Mouse (Mus musculus): ENCODE results near the gene Vps8.

Gene Vps8

DNA sequence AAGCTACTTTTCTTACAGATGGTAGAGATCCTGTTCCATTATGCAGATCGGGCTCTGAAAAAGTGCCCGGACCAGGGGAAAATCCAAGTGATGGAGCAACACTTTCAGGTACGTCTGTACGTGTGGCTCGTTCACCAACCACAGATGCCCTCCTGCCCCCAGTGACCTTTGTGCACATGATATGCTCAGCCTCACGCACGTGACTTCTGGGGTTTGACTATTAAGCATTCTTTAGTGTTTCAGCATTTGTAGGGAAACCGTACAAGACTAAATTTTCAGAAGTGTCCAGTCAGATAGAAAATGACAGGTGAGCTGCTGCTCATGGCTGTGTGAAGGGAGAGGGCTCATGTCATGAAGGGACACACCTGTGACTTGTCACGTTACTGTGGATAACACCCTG, 55.5 kb downstream of the Vps8 start:
- DNase-seq (ENCODE audit: low read depth), result no peak

DNA sequence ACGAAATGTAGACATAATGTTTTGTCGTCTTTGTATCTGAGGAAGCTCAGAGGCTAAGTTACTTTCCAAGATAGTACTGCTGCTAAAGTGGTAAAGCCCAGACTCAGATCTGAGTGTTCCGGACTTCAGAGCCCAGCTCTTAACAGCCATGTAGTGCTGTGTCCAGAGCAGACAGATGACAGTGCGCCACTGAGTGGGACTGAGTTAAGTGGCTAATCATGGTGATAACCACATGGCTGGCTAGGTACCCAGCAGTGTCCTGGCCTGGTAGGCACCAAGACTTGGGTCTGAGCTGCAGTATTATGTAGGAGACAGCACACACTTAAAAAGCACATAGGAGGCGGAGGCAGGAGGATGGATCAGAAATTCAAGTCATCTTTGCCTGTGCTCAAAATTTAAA, 60.9 kb downstream of the Vps8 start:
- DNase-seq (ENCODE audit: low read depth), result no peak

DNA sequence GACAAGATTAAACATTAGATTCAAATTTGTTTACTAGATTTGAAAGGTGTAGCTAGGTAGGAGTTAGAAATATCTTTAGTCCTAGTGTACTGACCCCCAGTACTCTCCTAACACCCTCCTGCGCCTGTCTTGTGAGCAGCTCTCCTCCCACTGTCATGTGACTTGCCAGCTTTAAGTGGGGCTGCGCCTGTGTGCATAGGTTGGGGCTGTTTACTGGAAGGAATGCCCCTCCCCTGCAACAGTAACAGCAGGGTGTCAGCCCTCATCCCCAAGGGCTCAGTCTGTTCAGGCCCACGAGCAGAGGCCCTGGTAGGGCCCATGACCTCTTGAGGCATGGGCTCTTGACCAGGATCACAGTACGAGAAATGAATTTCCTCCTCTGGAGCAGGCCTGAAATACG, 62.8 kb downstream of the Vps8 start:
- no peak for DNase-seq (ENCODE audit: low read depth)

DNA sequence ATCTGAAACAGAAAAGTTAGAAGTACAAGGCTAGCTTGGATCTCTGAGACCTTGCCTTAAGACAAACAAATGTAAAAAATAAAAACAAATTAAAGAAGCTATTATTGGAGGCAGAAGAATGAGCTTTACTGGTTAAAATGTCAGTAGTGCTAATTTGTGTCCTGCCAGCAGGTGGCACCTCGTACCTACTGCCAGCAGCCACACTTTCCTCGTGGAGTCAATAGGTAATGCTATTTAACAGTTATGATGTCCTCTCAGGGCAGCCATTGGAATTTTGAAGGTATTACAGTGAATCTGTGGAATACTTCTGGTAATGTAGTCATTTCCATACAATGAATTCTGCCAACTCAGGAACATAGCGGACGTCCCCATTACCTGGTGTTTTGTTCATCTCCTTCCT, 65.5 kb downstream of the Vps8 start:
- DNase-seq (ENCODE audit: low read depth), result peak; percentile 34

DNA sequence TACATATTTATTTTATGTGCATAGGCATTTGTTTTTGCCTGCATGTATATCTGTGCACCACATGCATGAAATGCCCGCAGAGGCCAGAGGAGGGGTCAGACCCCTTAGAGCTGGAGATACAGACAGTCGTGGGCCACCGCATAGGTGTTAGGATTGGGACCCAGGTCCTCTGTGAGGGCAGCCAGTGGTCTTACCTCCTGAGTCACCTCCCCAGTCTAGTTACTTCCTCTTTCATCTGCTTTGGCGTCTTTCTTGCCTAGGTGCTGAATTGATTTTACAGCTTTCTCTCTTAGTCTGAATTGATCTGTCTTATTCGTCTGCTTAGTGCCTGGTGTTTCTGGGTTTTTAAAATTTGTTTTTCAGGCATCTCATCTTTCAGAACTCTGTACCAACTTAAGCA, 69.4 kb downstream of the Vps8 start:
- no peak for DNase-seq (ENCODE audit: low read depth)

DNA sequence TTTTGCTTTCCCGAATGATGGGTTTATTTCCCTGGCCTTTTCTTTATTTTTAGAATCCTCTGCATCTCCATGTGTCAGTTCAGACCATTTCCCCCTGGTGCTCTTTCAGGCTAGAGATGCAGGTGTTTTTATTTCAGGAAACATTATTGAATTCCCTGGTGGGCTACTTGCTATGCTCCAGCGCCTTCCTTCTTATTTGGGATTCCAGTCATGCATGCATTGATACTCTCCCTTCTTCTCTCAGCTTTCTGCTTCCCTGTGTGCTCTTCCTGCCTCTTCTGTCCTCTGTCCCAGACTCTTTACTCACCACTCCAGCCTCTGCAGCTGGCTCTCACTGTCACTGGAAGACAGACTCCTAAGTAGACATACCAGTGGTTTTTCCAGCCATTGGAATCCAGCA, 70.0 kb downstream of the Vps8 start:
- no peak for DNase-seq (ENCODE audit: low read depth)

DNA sequence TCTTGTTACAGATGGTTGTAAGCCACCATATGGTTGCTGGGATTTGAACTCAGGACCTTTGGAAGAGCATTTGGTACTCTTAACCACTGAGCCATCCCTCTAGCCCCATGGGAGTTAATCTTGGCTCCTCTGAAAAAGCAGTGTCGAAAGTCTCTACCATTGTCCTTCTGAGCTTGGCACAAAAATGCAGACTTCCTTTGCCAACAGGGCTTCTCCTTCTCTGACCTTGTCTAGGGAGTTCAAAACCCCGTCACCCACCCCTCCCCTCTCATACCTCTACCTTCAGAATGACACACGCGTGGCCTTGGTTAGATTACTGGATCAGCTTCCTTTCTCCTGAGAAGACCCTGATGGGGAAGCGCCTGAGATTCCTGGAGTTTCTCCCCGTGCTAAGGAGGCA, 71.8 kb downstream of the Vps8 start:
- DNase-seq (ENCODE audit: low read depth), result no peak

DNA sequence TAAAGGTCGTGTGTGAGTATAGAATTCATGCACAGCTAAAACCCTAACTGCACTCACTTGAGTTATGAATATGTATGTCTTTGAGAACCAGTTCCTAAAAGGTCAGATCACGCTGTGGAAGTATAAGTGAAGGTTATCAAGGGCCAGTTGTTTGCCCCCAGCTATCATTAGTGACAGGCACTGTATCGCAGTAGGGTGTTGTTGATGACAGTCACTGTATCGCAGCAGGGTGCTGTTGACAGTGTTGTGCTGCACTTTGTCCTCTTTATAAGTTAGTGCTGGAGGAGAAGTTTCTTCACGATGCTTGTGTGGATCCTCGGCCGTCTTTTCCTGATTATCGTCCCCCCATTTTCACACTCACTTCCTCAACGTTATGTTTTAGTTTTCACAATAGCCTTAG, 73.9 kb downstream of the Vps8 start:
- DNase-seq (ENCODE audit: low read depth), result no peak

DNA sequence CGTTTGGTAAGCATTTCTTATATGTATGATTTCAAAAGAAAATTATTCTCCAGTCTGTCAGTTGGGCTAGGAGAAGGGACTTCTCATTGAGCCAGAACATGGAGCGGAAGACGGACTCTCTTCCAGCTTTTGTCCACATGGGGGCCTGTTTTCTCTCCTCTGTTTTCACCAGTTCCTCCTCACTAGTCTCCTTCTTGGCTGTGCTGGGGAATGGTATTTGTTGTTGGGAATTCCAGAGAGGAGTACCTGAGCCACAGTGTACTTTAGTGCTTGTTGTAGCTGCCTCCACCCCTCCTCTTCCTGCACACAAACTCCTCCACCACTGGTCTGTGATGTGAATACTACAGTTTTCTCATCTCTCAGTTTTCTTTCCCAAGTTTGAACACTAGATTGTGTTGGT, 74.7 kb downstream of the Vps8 start:
- DNase-seq (ENCODE audit: low read depth), result no peak

DNA sequence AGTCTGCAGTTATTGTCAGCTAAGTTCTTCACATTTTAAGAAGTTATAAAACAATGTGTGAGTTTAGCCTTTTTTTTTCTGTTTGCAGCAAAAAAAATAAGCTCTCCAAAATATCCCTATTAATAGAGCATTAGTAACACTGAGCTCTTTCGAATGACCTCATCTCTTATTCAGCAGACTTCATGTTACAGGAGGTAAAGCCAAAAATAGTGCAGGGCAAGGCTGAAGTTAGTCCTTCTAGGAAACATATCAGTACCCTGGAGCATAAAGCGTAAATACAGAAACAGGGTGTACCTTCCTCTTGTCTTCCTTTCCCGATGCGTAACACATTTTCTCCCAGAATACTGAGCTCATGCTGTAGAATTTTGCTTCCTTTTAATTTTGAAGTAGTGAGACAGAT, 76.1 kb downstream of the Vps8 start:
- no peak for DNase-seq (ENCODE audit: low read depth)

DNA sequence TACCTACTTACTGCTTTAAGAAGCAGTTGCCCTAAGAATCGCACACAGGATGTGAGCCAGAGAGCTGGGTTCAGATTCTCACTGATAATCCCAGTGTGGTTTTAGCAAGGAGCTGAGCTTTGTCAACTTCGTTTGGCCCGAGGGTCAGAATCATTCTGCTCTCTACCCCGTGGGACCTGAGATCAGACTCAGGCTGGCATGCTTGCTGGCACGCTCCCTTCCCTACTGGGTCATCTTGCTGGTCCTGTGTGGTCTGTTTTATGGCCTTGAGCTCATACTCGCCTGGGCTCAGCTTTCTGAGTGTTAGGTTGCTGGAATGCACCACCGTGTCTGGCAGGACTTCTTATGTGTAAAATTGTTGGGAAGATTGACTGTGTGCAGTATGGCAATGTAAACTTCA, 76.7 kb downstream of the Vps8 start:
- no peak for DNase-seq (ENCODE audit: low read depth)

DNA sequence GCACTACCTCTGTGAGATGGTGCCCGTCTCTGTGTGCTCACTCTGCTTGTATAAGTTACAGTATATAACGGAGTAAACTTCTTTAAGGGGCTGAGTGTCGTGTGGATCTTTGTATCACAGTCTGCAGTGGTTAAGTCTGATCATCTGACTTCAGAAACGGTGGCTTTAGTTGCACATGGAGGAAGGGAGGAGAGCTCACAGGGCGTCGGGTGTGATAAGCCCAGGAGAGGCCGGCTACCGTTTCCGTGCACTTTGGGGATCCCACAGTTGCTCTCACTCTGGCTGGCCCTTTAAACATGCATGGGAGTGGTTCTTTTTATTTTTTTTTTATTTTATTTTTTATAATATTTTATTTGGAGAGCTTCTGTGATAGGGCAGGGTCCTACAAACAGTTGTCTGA, 95.9 kb downstream of the Vps8 start:
- DNase-seq (ENCODE audit: low read depth), result peak; percentile 46

DNA sequence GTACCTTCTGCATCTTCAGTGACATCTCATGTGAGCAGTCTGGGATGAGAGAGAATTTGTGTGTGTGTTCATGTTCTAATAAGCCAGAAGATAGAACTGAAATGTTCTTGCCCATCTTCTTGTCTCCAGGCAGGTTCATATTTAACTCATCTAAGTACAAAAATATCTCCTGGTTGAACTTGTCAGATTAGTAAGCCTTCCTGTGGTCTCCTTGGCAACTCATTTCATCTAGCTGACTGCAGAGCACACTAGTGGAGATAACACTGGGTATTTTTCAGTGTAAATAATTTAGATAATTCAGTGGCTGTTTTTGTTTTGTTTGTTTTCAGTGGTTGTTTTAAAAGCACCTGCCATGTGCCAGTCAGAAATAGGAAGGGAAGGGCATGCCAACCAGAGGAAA, 96.9 kb downstream of the Vps8 start:
- peak; percentile 28 for DNase-seq (ENCODE audit: low read depth)

DNA sequence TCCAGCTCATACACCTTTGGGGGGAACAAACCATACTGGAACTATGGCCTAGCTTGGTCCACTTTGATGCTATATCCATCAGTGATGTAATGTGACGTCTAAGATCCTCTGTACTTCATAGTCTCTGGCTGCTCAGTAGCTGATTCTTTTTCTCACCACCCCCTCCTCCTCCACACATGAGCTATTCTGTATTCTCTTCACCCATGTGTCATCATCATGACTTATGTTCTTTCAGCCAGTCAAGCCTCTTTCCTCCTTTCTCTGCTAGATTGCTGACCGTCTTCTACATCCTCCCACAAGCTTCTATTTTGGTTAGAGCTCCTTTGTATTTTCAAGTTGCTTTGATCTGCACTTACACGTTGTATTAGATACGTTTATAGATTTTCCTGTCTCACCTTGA, 100.8 kb downstream of the Vps8 start:
- DNase-seq (ENCODE audit: low read depth), result no peak

DNA sequence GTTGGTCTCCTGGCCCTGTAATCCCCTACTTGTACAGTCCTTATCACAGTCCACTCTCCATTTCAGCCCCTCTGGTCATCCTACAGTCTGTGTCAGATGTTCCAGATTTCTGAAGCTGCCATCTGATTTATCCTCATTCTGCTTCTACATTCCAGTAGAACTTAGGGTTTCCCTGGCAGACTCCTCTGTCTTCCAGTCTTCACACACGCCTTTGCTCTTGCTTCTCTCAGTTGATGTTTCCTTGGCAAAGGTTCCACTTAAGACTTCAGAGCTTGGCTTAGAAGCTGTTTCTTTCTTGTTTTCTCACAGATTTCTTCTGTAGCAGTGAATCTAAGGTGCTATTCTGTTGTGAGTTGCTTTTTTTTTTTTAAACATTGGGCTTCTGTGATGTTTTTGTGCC, 102.5 kb downstream of the Vps8 start:
- no peak for DNase-seq (ENCODE audit: low read depth)

DNA sequence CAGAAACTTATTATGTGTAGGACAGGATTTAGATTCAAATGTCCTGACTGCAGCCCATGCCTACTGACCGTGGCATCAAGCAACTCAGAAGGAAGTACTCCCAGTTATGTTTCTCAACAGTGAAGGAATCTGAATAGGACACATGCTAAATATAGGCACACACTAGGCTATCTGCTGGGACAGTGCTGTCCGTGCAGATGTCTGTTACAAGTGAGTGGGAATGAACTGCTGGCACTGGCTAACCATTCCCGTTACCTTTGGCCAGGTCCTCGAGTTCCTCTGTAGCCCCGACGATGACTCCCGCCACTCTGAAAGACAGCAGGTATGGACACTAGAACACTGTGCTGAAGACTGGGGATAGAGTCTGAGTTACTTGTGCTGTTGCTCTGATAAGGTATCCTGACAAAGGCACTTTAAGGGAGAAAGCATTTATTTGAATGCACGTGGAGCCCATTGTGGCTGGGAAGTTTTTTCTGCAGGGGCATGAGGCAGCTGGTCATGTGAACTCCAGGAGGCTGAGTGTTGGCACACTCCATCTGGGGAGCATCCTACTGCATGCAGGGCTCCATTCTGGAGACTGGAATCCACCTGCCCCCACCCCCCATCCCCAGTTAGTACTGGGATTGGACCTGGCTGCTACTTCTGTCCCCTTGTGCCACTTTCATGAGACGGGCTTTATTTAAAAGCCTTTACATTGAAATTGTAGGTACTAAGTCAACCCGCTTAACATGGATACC, 104.5 kb downstream of the Vps8 start:
- DNase-seq (ENCODE audit: low read depth), result no peak

DNA sequence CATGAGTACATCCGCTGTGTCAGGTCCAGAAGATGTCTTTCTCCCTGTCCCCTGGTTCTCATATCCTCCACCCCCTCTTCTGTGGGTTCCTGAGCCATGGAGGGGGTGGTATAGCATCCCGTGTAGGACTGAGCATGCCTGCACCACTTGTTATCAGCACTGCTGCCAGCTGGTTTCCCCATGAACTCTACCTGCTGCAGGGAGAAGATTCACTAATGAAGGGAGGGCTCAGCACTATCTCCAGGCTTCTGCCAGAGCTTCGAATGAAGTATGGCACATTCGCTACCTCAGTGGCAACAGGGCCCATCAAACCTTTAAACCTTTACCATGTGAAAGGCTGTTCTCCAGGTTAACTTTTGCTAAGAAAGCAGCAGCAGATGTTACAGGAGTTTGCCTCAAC, 110.6 kb downstream of the Vps8 start:
- no peak for DNase-seq (ENCODE audit: low read depth)

DNA sequence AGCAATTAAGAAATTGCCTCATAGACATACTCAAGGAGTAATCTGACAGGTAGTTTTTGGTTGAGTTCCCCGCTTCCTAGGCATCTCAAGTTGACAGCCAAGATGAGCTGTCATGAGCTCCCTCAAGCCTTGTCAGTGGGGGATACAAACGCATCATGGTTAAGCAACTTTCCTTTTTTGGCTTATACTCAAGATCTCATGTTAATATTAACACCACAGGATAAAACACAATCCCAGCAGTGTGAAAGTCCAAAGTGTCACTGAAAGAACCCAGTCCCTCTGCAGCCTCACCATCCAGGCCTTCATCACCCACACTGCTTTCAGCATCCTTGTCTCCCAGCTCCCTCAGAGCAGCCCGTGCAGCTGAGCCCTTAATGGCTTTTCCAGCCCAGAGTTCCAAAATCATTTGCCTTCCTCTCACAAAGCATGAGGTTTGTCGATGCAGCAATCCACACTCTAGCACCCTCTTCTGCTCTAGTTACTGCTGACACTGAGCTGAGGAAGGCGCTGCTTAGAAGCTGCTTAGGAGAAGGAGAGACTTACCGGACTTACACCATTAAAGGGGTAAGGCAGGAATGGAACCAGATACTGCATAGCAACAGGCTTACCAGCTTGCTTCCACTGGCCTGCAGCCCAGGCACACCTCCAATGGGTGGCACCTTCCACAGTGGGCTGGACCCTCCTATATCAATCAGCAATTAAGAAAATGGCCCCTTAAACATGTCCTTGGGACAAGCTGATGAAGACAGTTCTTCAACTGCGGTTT, 113.5 kb downstream of the Vps8 start:
- DNase-seq (ENCODE audit: low read depth), result no peak

DNA sequence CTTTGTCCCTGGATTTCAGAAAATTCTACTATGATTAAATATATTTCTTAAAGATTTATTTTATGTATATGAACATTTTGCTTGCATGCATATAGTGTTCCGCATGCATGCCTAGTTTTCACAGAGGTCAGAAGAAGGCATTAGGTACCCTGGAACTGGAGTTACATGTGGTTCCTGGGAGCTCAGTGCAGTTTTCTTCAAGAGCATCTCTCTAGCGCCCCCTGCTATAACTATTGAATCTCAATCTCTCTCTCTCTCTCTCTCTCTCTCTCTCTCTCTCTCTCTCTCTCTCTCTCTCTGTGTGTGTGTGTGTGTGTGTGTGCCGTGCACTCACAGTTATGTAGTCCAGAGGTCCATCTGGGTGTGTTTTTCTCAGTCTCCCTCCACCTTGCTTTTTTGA, 114.4 kb downstream of the Vps8 start:
- no peak for DNase-seq (ENCODE audit: low read depth)

DNA sequence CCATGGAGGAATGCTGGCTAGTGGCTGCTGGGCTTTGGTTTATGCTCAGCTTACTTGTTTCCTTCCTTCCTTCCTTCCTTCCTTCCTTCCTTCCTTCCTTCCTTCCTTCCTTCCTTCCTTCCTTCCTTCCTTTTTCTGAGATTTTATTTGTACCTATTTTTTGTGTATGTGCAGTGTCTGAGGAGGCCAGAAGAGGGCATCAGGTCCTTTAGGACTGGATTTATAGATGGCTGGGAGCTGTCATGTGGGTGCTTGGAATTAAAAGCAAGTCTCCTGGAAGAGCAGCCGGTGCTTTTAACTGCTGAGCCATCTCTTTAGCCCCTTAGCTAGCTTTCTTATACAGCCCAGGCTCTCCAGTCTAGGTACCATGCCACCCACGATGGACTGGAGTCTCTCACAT, 116.0 kb downstream of the Vps8 start:
- DNase-seq (ENCODE audit: low read depth), result no peak

DNA sequence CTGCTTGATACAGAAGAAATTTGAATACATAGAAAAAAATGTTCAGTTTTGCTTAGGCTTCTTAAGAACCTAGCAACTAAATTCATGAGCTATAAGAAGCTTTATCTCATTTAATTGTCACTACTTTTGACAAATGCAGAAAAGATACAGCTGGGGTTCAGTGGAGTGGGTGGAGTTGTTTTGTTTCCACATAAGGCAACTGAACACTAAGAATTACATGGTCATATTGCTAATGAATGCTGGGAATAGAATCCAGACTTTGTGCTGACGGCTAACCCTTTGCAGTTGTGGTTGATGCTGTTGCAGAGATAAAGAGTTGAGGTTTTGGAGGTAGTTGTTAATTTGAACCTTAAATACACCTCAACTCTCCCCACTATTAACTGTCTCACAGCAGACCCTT, 119.6 kb downstream of the Vps8 start:
- no peak for DNase-seq (ENCODE audit: low read depth)

DNA sequence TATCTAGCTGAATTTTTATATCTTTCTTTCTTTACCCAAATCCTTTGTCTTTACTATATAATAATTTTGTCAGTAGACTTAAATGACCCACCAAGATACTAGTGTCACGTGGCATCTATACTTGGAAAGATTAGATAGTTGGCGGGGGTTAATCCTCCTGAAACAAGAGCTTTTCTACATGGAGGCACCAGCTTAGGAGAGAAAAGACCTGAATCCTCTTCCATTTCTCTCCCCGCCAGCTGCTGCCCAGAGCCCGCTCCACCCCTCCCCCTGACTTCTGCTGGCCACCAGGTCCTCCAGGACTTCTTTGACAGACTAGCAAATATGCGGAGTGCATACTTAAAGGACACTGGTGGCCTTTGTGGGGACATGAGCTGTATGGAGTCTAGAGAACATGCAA, 124.5 kb downstream of the Vps8 start:
- no peak for DNase-seq (ENCODE audit: low read depth)

DNA sequence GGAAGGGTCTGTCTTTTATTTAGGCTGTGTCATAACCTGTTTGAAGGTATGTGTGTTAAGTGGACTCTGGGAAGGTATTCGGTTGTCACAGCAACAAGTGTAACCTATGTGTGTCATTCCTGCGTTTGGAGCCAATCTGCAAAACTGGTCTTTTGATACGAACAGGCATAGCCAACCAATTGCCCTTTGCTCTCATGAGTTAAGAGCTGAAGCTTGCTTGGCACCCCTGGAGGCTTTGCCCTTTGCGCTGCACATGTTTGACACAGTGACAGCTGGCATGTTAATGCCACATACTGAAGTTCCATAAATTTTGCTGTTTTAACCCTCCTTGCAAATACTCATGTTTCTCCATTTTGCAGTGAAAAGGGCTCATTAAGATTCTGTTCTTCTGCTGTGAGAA, 126.8 kb downstream of the Vps8 start:
- DNase-seq (ENCODE audit: low read depth), result no peak

DNA sequence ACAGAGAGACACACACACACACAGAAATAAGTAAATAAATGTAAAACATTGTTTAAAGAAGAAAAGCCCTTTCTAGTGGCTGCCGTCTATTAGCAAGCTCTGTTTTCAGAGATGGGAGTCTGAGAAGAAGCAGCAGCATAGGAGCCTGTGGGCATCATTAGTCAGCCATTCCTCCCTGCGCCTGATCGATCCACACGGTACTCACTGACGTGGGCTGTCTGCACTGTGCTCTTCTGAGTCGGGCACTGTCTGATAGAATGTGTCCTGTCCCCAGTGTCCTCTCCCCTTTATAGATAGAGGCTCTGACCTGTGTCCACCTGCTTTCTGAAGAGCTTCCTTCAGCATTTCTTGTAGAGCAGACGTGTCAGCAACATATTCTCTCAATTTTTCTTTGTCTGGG, 127.5 kb downstream of the Vps8 start:
- no peak for DNase-seq (ENCODE audit: low read depth)

Measured in c-Kit-positive CD71-positive TER-119-negative erythroid progenitor cells, embryonic 14.5 days (primary cell).